Mouse (Mus musculus) kidney, postnatal 36 days (tissue): ENCODE data around the gene Hyls1.
"Not testable (repeated sequence)": the region's sequence is repeated elsewhere in the genome, so short reads cannot be mapped to it uniquely, and the experiment has no call there.

ENCODE experiments used
- DNase-seq, 2 experiments: peaks; one replicate each; pipeline ENCODE4 v3.0.0; 2021 to 2022; ENCODE audit warnings: mixed read lengths in 2 of 2

Hyls1 gene

GRCm38 (mm10) chr9:35569571-35570534, at the start of gene Hyls1, which contains the start of gene Pate2:
Gene Hyls1, minus strand, starts transcription at chr9:35570398.
Gene Pate2, plus strand, starts transcription at chr9:35570284.
- DNase-seq = peak; percentile 97

DNA sequence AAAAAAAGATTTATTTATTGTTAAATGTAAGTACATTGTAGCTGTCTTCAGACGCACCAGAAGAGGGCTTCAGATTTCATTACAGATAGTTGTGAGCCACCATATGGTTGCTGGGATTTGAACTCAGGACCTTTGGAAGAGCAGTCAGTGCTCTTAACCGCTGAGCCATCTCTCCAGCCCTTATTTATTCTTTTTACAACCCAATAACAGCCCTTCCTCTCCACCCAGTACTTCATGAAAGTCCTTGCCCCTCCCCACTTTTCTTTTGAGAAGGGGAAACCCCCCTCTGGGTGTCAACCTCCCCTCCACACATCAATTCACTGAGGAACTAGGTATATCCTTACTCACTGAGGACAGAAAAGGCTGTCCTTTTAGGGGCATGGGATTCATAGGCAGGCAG, 46.6 kb upstream of the Hyls1 start:
- DNase-seq = not testable (repeated sequence)

- DNase-seq = no peak
Observed at GRCm38 (mm10) chr9:35614005-35614404, 43.8 kb upstream of the Hyls1 start.

DNA sequence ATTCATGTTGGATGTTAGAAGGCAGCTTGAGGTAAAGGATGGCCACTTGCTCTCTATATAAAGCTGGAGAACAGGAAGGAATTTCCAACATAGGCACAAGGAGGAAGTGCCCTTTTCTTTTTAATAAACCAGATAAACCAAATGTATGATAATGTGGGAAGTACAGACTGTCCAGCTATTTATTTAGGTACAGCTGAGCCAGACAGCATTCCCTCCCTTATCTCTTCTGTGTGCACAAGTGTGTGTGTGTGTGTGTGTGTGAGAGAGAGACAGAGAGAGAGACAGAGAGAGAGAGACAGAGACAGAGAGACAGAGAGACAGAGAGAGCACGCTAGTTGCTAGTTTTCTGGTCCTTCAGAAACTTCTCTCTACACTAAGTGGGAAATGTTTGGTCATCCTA, 41.6 kb upstream of the Hyls1 start, which contains the start of gene Pate4:
Pate4 (minus strand) TSS at position 101 of the 400 bp plus-strand sequence.
- DNase-seq = no peak

GRCm38 (mm10) chr9:35607647-35608405, 37.6 kb upstream of the Hyls1 start:
- no peak for DNase-seq

GRCm38 (mm10) chr9:35592903-35593302, 22.7 kb upstream of the Hyls1 start:
- peak; percentile 14 to 69 for DNase-seq

DNA sequence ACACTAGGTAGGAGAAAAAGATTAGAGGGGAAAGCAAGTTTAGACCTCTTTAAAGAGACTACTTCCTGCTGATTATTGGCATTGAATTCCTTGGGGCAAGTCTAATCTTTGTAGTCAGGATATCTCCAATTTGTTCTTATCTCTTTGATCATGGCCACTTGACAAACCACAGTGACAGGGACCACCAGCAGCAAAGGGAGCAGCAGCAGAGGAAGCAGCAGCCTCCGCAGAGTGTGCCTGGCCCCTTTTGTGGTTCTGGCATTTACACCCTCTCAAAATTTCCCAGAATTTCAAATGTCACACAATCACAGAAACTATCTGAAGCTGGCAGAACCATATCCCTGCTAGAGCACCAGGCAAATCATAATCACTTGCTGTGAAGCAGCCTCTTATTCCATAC, 17.5 kb upstream of the Hyls1 start:
- DNase-seq = no peak

DNA sequence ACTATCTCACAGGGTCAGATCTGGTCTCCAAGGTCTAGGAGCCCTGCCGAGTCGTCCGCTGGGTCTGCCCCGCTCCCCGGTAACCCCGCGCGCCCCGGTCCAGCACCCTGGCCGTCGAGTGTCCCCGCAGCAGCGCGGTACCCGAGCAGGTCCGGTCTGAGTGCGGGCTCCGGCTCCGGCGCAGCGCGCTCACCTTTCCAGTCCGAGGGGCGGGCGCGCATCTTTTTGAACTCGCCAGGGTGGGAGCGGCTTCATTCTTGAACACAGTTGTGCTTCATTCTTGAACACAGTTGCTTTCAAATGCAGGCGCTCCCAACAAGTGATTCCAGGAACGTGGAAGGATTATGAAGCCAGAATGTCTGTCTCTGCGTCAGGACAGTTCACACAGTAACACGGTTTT, 4.2 kb upstream of the Hyls1 start:
- peak in 1 of 2 experiments; percentile 2 for DNase-seq

DNA sequence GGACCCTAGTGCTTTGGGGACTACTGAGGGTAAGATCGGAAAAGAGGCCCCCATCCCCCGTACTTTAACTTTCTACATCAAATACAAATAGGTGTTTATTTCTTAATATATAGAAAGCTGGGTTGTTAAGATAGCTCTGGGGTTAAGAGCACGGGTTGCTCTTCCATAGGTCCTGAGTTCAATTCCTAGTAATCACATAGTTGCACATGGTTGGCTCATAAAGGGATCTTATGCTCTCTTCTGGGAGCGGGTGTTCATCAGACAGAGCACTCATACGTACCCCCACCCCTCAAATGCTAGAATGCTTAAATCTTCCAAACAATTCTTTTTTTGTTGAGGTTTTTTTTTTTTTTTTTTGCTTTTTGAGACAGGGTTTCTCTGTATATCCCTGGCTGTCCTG, 465 bp upstream of the Hyls1 start:
- DNase-seq = no peak

GRCm38 (mm10) chr9:35567995-35568394, 2.2 kb downstream of the Hyls1 start:
- no peak for DNase-seq

- no peak for DNase-seq
Observed at GRCm38 (mm10) chr9:35564536-35565240, 5.5 kb downstream of the Hyls1 start.

GRCm38 (mm10) chr9:35561583-35561982, 8.6 kb downstream of the Hyls1 start:
- no peak for DNase-seq

- no peak for DNase-seq
Observed at GRCm38 (mm10) chr9:35561076-35561475, 9.1 kb downstream of the Hyls1 start.

GRCm38 (mm10) chr9:35559009-35559890, 10.9 kb downstream of the Hyls1 start:
- peak; percentile 83 to 85 for DNase-seq

DNA sequence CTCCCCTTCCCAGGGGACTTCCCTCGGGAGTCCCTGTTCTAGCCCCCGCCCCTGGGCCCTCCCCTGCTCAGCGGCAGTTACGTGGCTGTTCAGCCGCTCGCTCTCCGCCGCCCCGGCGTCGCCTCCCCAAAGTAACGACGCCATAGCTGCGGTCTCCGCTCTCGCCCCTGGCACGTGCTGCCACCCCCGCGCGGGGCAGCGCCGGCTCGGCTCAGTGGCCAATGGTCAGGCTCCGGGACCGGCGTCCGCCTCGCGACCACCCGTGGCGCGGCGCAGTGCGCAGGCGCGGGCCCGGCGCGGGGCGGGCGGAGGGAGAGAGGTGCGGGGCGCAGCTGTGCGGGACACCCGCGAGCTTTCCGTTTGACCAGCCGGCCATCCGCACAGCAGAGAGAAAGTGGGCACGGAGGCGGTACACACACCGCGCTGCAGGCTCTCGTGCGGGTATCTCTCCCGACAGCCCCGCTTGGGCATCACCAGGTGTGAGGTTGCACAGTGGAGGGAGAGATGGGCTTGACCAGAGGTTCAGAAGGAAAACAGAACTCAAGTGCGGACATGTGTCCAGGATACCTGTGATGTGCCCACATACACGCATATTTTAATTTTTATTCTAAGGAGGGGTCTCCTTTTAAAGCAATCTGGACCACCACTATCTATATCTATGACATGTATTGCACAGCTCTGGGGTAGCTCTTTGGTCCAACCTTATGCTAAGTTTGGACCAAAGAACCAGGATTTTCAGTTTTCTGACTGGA, 11.8 kb downstream of the Hyls1 start, which contains the start of the genes Ddx25 and Pus3:
Ddx25 (minus strand) TSS at position 272 of the 752 bp plus-strand sequence.
Pus3 (plus strand) TSS at position 339 of the 752 bp plus-strand sequence.
- DNase-seq = peak in 1 of 2 experiments; percentile 26

DNA sequence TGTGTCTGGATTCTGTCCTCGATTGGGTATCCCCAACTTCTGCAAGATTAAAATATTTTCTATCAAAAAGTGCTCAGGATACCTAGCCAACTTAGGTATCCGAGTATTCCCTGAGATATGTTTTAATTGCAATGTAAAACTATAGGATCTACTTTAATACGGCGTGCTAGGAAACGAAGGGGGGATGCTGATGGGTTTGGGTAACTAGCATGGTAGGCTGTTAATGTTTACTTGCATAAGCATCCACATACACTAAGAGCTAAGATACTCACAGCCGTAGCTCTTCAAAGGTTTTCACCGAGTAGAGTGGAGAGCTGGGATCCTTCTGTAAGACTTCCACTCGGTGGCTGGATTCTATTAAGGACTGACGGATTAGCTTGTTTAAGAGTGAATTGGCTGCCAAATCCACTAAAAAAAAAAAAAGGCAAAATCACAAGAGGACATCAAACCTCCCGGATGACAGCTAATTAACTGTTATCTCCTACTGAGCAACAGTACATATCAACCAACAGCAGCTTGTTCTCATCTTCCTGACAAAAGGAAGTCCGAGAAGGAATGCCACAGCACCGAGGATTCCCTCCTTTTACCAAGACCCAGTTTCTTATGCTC, 13.6 kb downstream of the Hyls1 start:
- DNase-seq = no peak

DNA sequence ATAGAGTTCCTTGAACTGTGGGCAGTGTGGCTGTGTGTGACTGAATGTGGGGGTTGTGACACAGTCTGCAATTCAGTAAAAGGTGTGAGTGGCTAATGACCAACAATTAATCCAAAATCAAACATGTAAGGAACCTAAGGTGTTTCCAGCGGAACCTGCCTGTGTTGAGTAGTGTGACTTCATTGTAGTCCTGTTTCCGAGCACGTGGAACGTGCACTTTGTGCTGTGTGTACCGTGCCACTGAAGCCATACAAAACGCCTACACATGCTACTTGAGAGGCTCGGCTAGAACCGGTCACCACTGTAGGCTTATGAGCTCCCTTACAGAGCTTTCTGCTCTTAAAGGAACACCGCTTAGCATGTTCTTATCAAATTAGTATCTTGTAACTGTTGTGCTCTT, 21.7 kb downstream of the Hyls1 start:
- no peak for DNase-seq

- no peak for DNase-seq
Observed at GRCm38 (mm10) chr9:35546745-35547144, 23.5 kb downstream of the Hyls1 start.

- no peak for DNase-seq
Observed at GRCm38 (mm10) chr9:35545704-35546103, 24.5 kb downstream of the Hyls1 start.

DNA sequence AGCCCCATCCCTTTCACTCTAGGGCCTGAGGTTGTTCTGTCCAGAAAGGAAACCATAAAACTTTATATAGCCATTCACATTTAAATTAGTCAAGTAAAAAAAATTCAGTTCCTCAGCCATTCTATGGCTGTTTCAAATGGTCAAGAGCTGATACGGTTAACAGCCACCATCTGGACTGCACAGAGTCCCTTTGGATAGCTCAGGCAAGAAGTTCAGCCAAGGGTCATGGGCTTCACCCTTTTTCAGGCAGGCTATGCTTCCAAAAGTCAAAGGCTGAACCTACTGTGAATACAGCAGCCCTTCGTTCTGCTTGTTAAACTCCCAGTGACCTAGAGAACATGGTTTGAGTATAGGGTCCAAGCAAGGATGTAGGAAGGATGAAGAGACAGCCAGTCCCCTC, 25.5 kb downstream of the Hyls1 start:
- DNase-seq = peak in 1 of 2 experiments; percentile 33
